Mouse (Mus musculus): ENCODE data around the gene 4930407I10Rik. TPM values are rescaled to one million over a fixed set of nuclear protein-coding genes. Genes with fewer than 3 reads are reported as not detected.

Gene 4930407I10Rik
- polyA plus RNA-seq, 1 experiment from 2014 or later = not detected

GRCm38 (mm10) chr15:82063909-82064308 lies 5.0 kb downstream of the 4930407I10Rik start:
- Histone ChIP-seq H3K4me3 (replicated peaks) (no peak overlapping the region), H3K27me3 (peaks cover 47% of the 10 kb centered on the region), H3K36me3 (no peaks in the 10 kb centered on the region), H3K9me3 (no peaks in the 10 kb centered on the region), H3K9ac (replicated peaks) (no peak overlapping the region; the same call in 1 of the 2 replicates), H3K4me1 (replicated peaks) (peaks cover 12% of the 10 kb centered on the region), H3K4me2 (peak overlapping the region; percentile 31), H3K27ac (0 out of 2 replicates have a peak overlapping the region, but pooled peaks have one; percentile 29)
- WGBS = 41% methylated on average over 14 of the region's 14 CpGs
- ATAC-seq (ENCODE audit: insufficient number of reproducible peaks, insufficient read depth, low FRiP score, low TSS enrichment, low read depth) = no peak

- H3K27ac ChIP-seq = no peak overlapping the region
- H3K27me3 ChIP-seq = peaks cover 62% of the 10 kb centered on the region
- H3K4me2 ChIP-seq = no peak overlapping the region
- H3K4me1 ChIP-seq (replicated peaks) = peaks cover 16% of the 10 kb centered on the region
- H3K4me3 ChIP-seq (replicated peaks) = no peak overlapping the region
- no peak overlapping the region for H3K9ac ChIP-seq (replicated peaks)
- no peaks in the 10 kb centered on the region for H3K36me3 ChIP-seq
- peaks cover 6% of the 10 kb centered on the region; the same call in 1 of the 2 replicates for H3K9me3 ChIP-seq
- ATAC-seq (ENCODE audit: insufficient number of reproducible peaks, insufficient read depth, low FRiP score, low TSS enrichment, low read depth) = no peak; the same call in 1 of the 2 replicates
- 16% methylated on average over 7 of the region's 7 CpGs for WGBS
Measured at GRCm38 (mm10) chr15:82065511-82065910, 6.6 kb downstream of the 4930407I10Rik start.

DNA sequence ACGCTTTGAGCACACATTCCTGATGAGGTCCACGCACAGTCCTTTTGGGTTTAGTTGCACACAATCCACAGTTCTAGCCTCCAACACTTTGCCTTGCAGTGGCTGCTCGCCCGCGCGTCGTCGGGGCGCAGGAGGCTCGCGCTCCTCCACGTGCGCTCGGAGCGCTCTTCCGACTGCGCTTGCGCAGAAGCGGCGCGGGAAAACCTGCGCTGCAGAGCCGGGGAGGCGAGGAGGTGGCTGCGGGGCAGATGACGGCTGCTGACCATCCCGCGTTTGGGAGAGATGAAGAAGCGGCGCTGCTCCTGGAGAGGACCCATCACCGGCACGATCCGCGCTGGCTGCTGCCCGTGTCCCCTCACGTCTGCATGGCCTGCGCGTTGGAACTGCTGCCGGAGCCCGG lies 10.9 kb downstream of the 4930407I10Rik start, which contains the start of gene Mei1:
Gene Mei1 (plus strand): TSS at position 99 of the 400 bp plus-strand sequence.
- Histone ChIP-seq H3K36me3 (no peaks in the 10 kb centered on the region), H3K4me1 (replicated peaks) (peaks cover 4% of the 10 kb centered on the region; the same call in 1 of the 2 replicates), H3K9me3 (peaks cover 6% of the 10 kb centered on the region; the same call in 1 of the 2 replicates), H3K27me3 (peaks cover 60% of the 10 kb centered on the region), H3K9ac (replicated peaks) (no peak within 1 kb of the TSS), H3K27ac (no peak within 1 kb of the TSS), H3K4me3 (replicated peaks) (peak within 1 kb of the TSS; percentile 25), H3K4me2 (peak within 1 kb of the TSS; percentile 46)
- 22% methylated on average over 40 of the region's 40 CpGs for WGBS
- no peak for ATAC-seq (ENCODE audit: insufficient number of reproducible peaks, insufficient read depth, low FRiP score, low TSS enrichment, low read depth)

GRCm38 (mm10) chr15:82071816-82072469 lies 13.0 kb downstream of the 4930407I10Rik start:
- WGBS = 90% methylated on average over 26 of the region's 26 CpGs
- H3K9ac ChIP-seq (replicated peaks) = no peak overlapping the region
- peaks cover 6% of the 10 kb centered on the region; the same call in 1 of the 2 replicates for H3K9me3 ChIP-seq
- peaks cover 4% of the 10 kb centered on the region; the same call in 1 of the 2 replicates for H3K4me1 ChIP-seq (replicated peaks)
- ATAC-seq (ENCODE audit: insufficient number of reproducible peaks, insufficient read depth, low FRiP score, low TSS enrichment, low read depth) = no peak
- H3K27ac ChIP-seq = no peak overlapping the region
- H3K36me3 ChIP-seq = no peaks in the 10 kb centered on the region
- peaks cover 54% of the 10 kb centered on the region for H3K27me3 ChIP-seq
- no peak overlapping the region for H3K4me3 ChIP-seq (replicated peaks)
- no peak overlapping the region for H3K4me2 ChIP-seq

DNA sequence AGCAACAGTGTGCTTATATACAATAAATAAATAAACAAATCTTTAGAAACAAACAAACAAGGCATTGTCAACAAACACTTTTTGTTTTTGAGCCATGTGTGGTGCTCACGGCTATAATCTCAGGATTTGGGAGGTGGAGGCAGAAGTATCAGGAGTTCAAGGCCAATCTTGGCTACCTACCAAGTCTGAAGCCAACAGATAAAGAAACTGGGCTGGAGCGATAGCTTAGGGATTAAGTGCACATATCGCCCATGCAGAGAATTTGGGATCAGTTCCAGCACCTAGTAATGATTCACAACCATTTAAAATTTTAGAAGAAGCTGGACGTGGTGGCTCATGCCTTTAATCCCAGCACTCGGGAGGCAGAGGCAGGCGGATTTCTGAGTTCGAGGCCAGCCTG lies 14.5 kb downstream of the 4930407I10Rik start:
- H3K9me3 ChIP-seq = peaks cover 6% of the 10 kb centered on the region; the same call in 1 of the 2 replicates
- no peak overlapping the region for H3K9ac ChIP-seq (replicated peaks)
- no peak overlapping the region for H3K4me2 ChIP-seq
- peaks cover 44% of the 10 kb centered on the region for H3K27me3 ChIP-seq
- no peak for ATAC-seq (ENCODE audit: insufficient number of reproducible peaks, insufficient read depth, low FRiP score, low TSS enrichment, low read depth)
- 87% methylated on average over 7 of the region's 7 CpGs for WGBS
- H3K36me3 ChIP-seq = no peaks in the 10 kb centered on the region
- H3K4me3 ChIP-seq (replicated peaks) = no peak overlapping the region
- peaks cover 4% of the 10 kb centered on the region; the same call in 1 of the 2 replicates for H3K4me1 ChIP-seq (replicated peaks)
- H3K27ac ChIP-seq = no peak overlapping the region

DNA sequence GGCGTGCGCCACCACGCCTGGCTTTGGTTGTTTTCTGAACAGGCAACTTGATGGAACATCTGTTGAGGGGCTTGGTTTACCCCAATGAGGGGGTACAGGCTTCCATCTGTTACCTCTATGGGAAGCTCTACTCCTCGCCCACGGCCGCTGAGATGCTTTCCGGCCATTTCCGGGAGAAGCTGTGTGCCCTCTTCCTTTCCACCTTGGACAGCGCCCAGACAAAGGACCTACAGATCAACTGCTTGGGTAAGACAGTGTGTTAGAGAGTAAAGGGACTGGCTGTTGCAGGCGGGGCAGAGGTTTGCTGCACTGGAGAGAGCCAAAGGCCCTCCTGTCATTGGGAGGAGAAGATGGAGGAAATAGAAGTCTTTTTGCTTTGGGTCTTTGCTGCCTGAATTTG lies 20.9 kb downstream of the 4930407I10Rik start:
- Histone ChIP-seq H3K27ac (no peak overlapping the region), H3K9me3 (no peaks in the 10 kb centered on the region), H3K4me3 (replicated peaks) (no peak overlapping the region), H3K9ac (replicated peaks) (no peak overlapping the region), H3K4me1 (replicated peaks) (no peaks in the 10 kb centered on the region), H3K4me2 (no peak overlapping the region), H3K36me3 (no peaks in the 10 kb centered on the region), H3K27me3 (no peaks in the 10 kb centered on the region; the same call in none of the 2 replicates)
- 67% methylated on average over 10 of the region's 10 CpGs for WGBS
- no peak for ATAC-seq (ENCODE audit: insufficient number of reproducible peaks, insufficient read depth, low FRiP score, low TSS enrichment, low read depth)

DNA sequence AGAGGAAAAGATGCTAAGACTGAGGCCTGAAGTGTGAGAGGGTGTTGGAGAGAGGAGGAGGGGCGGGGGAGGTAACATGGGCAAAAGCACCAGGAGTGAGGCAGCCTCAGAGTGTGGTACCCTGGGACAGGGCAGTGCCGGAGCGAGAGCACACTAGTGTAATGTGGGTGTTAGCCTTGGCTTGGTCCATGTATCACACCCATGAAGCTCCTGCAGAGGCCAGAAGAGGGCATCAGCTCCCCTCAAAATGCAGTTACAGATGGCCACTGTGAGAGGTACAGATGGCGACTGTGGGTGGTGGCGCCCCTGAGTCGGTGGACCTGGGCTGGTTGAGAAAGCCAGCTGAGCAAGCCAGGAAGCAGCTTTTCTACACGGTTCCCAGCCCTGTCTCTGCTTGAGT lies 22.2 kb downstream of the 4930407I10Rik start:
- H3K4me1 ChIP-seq (replicated peaks) = no peaks in the 10 kb centered on the region
- WGBS = 36% methylated on average over 7 of the region's 7 CpGs
- H3K9ac ChIP-seq (replicated peaks) = no peak overlapping the region
- no peak for ATAC-seq (ENCODE audit: insufficient number of reproducible peaks, insufficient read depth, low FRiP score, low TSS enrichment, low read depth)
- H3K4me2 ChIP-seq = no peak overlapping the region
- no peak overlapping the region for H3K27ac ChIP-seq
- H3K27me3 ChIP-seq = no peaks in the 10 kb centered on the region; the same call in none of the 2 replicates
- H3K9me3 ChIP-seq = no peaks in the 10 kb centered on the region
- no peak overlapping the region for H3K4me3 ChIP-seq (replicated peaks)
- no peaks in the 10 kb centered on the region for H3K36me3 ChIP-seq

DNA sequence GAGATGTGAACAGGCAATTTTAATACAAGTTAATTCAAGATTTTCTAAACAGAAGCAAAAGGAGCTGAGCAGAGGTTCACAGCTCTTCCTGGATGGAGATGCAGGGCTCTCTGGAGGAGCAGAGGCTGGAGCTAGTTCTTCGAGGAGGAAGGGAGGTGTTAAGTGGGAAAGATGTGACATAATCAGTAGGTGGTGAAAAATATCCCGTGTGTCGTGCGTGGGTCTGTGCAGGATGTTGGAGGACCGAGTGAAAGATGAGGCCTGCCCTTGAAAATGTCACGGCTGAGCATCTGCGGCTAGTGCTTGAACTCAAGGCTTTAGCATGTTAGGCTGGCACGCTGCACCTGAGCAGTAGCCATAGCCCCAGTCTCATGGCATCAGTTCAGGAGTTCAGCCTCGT lies 26.7 kb downstream of the 4930407I10Rik start:
- H3K9ac ChIP-seq (replicated peaks) = no peak overlapping the region
- peaks cover 10% of the 10 kb centered on the region; the same call in 1 of the 2 replicates for H3K27me3 ChIP-seq
- H3K4me1 ChIP-seq (replicated peaks) = peaks cover 4% of the 10 kb centered on the region; the same call in 1 of the 2 replicates
- no peak overlapping the region for H3K4me3 ChIP-seq (replicated peaks)
- no peak overlapping the region for H3K4me2 ChIP-seq
- no peaks in the 10 kb centered on the region for H3K9me3 ChIP-seq
- H3K27ac ChIP-seq = no peak overlapping the region
- no peak for ATAC-seq (ENCODE audit: insufficient number of reproducible peaks, insufficient read depth, low FRiP score, low TSS enrichment, low read depth)
- H3K36me3 ChIP-seq = no peaks in the 10 kb centered on the region
- WGBS = 81% methylated on average over 9 of the region's 9 CpGs

DNA sequence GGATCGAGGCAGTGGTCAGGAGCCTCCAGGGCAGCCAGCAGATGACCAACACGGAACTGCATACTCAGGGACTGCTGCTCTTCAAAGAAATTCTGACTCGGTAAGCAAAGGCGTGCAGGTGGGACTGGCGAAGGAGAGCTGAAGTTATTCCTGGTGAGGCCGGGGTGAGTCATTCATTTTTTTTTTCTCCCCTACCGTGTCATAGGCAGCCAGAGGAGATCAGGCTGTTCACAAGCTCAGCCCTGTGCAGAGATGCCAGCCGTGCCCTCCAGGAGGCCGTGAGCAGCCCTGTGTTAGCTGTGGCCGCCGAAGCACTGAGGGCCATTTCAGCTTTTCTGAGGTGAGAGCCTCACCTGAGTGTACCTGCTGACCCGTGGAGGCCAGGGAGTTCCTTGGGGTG lies 27.2 kb downstream of the 4930407I10Rik start:
- H3K9ac ChIP-seq (replicated peaks) = no peak overlapping the region
- H3K4me1 ChIP-seq (replicated peaks) = peaks cover 4% of the 10 kb centered on the region; the same call in 1 of the 2 replicates
- no peak overlapping the region for H3K4me3 ChIP-seq (replicated peaks)
- no peaks in the 10 kb centered on the region for H3K36me3 ChIP-seq
- WGBS = 79% methylated on average over 12 of the region's 12 CpGs
- ATAC-seq (ENCODE audit: insufficient number of reproducible peaks, insufficient read depth, low FRiP score, low TSS enrichment, low read depth) = no peak
- H3K27ac ChIP-seq = no peak overlapping the region
- H3K4me2 ChIP-seq = no peak overlapping the region
- peaks cover 12% of the 10 kb centered on the region for H3K27me3 ChIP-seq
- no peaks in the 10 kb centered on the region for H3K9me3 ChIP-seq

DNA sequence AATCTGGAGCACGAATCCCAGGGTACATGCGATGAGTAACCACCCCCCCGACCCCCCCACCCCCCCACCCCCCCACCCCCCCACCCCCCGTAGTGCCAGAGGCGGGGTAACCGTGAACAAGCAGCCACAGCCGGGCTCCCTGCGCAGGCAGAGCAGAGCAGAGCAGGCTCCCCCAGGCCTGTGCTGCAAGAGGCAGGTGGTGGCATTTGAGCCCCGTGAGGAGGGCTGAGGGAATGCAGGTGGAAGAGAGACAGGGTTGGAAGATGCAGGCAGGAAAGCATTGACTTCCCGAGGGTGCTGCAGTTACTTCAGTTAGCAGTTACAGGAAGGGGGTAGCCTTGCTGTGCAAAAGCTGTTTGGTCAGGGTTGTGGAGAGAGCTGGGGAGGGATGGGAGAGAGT lies 28.3 kb downstream of the 4930407I10Rik start:
- H3K4me3 ChIP-seq (replicated peaks) = no peak overlapping the region
- no peak for ATAC-seq (ENCODE audit: insufficient number of reproducible peaks, insufficient read depth, low FRiP score, low TSS enrichment, low read depth)
- H3K27me3 ChIP-seq = peaks cover 15% of the 10 kb centered on the region
- no peak overlapping the region for H3K4me2 ChIP-seq
- no peaks in the 10 kb centered on the region for H3K36me3 ChIP-seq
- H3K9me3 ChIP-seq = no peaks in the 10 kb centered on the region
- no peak overlapping the region for H3K27ac ChIP-seq
- H3K9ac ChIP-seq (replicated peaks) = no peak overlapping the region
- WGBS = 18% methylated on average over 10 of the region's 10 CpGs
- peaks cover 4% of the 10 kb centered on the region; the same call in 1 of the 2 replicates for H3K4me1 ChIP-seq (replicated peaks)

DNA sequence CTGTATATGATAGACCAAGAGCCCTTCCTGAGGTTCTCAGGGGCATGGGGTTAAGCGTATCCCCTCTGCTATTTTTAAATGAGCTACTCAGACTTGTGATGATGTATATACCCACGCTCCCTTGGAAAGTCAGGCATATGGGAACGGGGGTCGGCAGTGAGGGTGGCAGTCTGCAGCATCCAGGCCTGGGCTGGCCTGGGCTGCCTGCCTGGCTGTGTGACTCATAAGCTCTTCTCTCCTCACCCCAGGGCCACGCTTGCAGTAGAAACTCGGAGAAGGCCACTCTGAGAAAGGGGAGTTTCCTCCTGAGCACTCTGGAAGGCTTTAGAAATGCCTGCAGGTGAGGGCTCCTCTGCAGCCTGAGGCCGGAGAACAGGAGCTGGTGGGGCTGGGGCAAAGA lies 32.1 kb downstream of the 4930407I10Rik start:
- no peaks in the 10 kb centered on the region for H3K36me3 ChIP-seq
- no peak overlapping the region for H3K27ac ChIP-seq
- H3K9me3 ChIP-seq = no peaks in the 10 kb centered on the region
- H3K27me3 ChIP-seq = peaks cover 18% of the 10 kb centered on the region
- H3K9ac ChIP-seq (replicated peaks) = no peak overlapping the region
- peaks cover 4% of the 10 kb centered on the region; the same call in 1 of the 2 replicates for H3K4me1 ChIP-seq (replicated peaks)
- WGBS = 77% methylated on average over 7 of the region's 7 CpGs
- no peak overlapping the region for H3K4me2 ChIP-seq
- no peak overlapping the region for H3K4me3 ChIP-seq (replicated peaks)
- ATAC-seq (ENCODE audit: insufficient number of reproducible peaks, insufficient read depth, low FRiP score, low TSS enrichment, low read depth) = no peak
